In the genomic region with DNA sequence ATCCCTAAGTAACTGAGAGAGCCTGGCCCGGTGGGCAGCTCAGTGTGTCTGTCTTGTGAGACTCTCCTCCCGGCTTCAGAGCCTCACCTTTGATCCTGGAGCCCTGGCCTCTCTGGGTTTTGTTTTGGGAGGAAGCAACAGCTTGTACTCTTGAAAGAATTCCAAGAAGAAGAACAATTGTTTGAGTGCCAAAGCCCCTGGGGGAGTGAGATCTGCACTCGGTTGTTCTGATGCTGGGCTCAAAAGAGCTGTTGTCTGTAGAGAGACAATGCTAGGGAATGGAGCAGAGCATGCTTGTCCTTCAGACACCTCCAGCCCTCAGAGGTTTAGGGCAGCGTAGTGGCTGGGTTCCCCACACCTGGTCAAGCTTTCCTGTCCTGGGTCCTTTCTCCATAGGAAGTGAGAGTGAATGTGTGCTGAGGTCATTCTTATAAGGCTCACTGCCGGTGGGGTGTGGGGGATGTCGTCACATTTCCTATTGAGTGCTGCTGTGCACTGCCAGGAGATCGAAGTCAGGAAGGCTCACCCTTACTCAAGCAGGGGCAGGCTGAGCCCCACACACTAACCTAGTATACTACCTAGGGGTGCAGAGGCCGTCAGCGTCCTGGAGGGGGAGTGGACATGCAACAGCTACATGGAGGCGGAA, we compare ENCODE assay signal across 8 mouse cellular contexts. TPM values are rescaled to one million over a fixed set of nuclear protein-coding genes. Genes with fewer than 3 reads are reported as not detected.
A peak's percentile ranks its signal among the peaks of the same experiment; 100 is the strongest.
DNase-seq lines count a peak whose midpoint lies in the region; ATAC-seq and TF ChIP-seq lines count a peak whose summit lies in the region.

No protein-coding gene starts in this region.

- H3K4me3 ChIP-seq in kidney, adult 2 months (ENCODE audit: insufficient read depth, low read depth, low read length), result no peak overlapping the region
- H3K4me3 ChIP-seq in hindbrain, embryonic 11.5 days (ENCODE audit: low read depth, low read length), result no peak overlapping the region

- peaks cover 31% of the 10 kb centered on the region for H3K4me1 ChIP-seq in kidney, adult 2 months (ENCODE audit: control insufficient read depth, insufficient read depth, low read length)
- no peaks in the 10 kb centered on the region for H3K4me1 ChIP-seq in hindbrain, embryonic 11.5 days (replicated peaks; ENCODE audit: control insufficient read depth, insufficient read depth, low read length)

- no peak overlapping the region for H3K4me2 ChIP-seq in hindbrain, embryonic 11.5 days (replicated peaks; ENCODE audit: low read depth, low read length)

- ATAC-seq in hindbrain, embryonic 11.5 days (ENCODE audit: low FRiP score), result no peak

- no peak overlapping the region for H3K9ac ChIP-seq in hindbrain, embryonic 11.5 days (ENCODE audit: low read depth, low read length)

- TF ChIP-seq POLR2A in kidney, adult 2 months (IDR thresholded peaks at IDR 0.05; ENCODE audit: low read depth, low read length), result no peak

- 0 out of 2 replicates have a peak overlapping the region, but pooled peaks have one; percentile 17 for H3K27ac ChIP-seq in kidney, adult 2 months (ENCODE audit: insufficient read depth, low read depth, low read length)
- H3K27ac ChIP-seq in hindbrain, embryonic 11.5 days (ENCODE audit: low read depth, low read length), result 0 out of 2 replicates have a peak overlapping the region, but pooled peaks have one; percentile 13

- DNase-seq in kidney, adult 2 months, result peak; percentile 68
- DNase-seq in kidney, postnatal 14 days, result no peak
- peak; percentile 66 for DNase-seq in 416B (ENCODE audit: low read depth)
- DNase-seq in brain, adult 2 months (ENCODE audit: low read depth, low spot score), result peak; percentile 88
- no peak for DNase-seq in hindbrain, embryonic 11.5 days (ENCODE audit: low spot score)
- no peak for DNase-seq in ovary, postnatal 14 days (ENCODE audit: low spot score)
- no peak for DNase-seq in layer of hippocampus, postnatal 14 days (ENCODE audit: low spot score in 2 of 2)
- DNase-seq in spleen, postnatal 10 days (ENCODE audit: low spot score in 2 of 2), result no peak

- H3K36me3 ChIP-seq in kidney, adult 2 months (ENCODE audit: control insufficient read depth, insufficient read depth, low read length), result no peaks in the 10 kb centered on the region
- no peaks in the 10 kb centered on the region for H3K36me3 ChIP-seq in hindbrain, embryonic 11.5 days (ENCODE audit: control insufficient read depth, insufficient read depth, low read length)

- TF ChIP-seq CTCF in kidney, adult 2 months (conservative IDR thresholded peaks at IDR 0.05; ENCODE audit: insufficient read depth, insufficient read length, low read depth, low read length), result no peak

- no peaks in the 10 kb centered on the region for H3K27me3 ChIP-seq in kidney, adult 2 months (replicated peaks; ENCODE audit: control insufficient read depth, insufficient read depth, low read length)
- H3K27me3 ChIP-seq in hindbrain, embryonic 11.5 days (ENCODE audit: control insufficient read depth, insufficient read depth, low read length), result no peaks in the 10 kb centered on the region

- H3K9me3 ChIP-seq in hindbrain, embryonic 11.5 days (ENCODE audit: control insufficient read depth, low read length), result no peaks in the 10 kb centered on the region

- 44% methylated on average over 10 of the region's 10 CpGs for WGBS in kidney, adult 2 months
- WGBS in hindbrain, embryonic 11.5 days, result 61% methylated on average over 10 of the region's 10 CpGs

RNA-seq across cellular contexts. Expression of a gene that starts 16.9 kb away (rescaled TPM):
- polyA plus RNA-seq in kidney, adult 2 months (2012; rRNA removed), result 95.9 and 125 TPM in 2 replicates
- 141 and 145 TPM in 2 replicates for polyA plus RNA-seq in hindbrain, embryonic 11.5 days (2014; fragmentation: Nextera tagmentation; extraction: Ambion mirVana)
- total RNA-seq in layer of hippocampus, postnatal 14 days (2021), result 10 to 100 TPM; 40.1 to 47.1 TPM

RNA-seq across cellular contexts. Expression of a gene that starts 19.3 kb away (rescaled TPM):
- 41.6 and 49.2 TPM in 2 replicates for polyA plus RNA-seq in kidney, adult 2 months (2012; rRNA removed)
- 1.9 and 2.4 TPM in 2 replicates for polyA plus RNA-seq in hindbrain, embryonic 11.5 days (2014; fragmentation: Nextera tagmentation; extraction: Ambion mirVana)
- 1 to 10 TPM; 7.8 to 9.4 TPM for total RNA-seq in layer of hippocampus, postnatal 14 days (2021)

RNA-seq across cellular contexts. Expression of a gene that starts 49.0 kb away (rescaled TPM):
- 4.3 and 6.2 TPM in 2 replicates for polyA plus RNA-seq in kidney, adult 2 months (2012; rRNA removed)
- 21.9 and 22.0 TPM in 2 replicates for polyA plus RNA-seq in hindbrain, embryonic 11.5 days (2014; fragmentation: Nextera tagmentation; extraction: Ambion mirVana)
- total RNA-seq in layer of hippocampus, postnatal 14 days (2021), result 1 to 10 TPM; 2.1 to 2.6 TPM

Comparison
In these comparisons a context has a peak if more than half of its experiments do, and no peak if none do; other contexts are left out.
1. DNase-seq: peak in kidney, adult 2 months (single experiment), 416B (single experiment) and brain, adult 2 months (single experiment); none in kidney, postnatal 14 days (single experiment), hindbrain, embryonic 11.5 days (single experiment), ovary, postnatal 14 days (single experiment), layer of hippocampus, postnatal 14 days (0 of 2) and spleen, postnatal 10 days (0 of 2).
2. RNA of a gene that starts 19.3 kb away (polyA plus RNA-seq): 41.6 to 49.2 TPM in kidney, adult 2 months; 1.9 to 2.4 TPM in hindbrain, embryonic 11.5 days; every median in the first group is over 10 times any median in the second.